Mouse (Mus musculus): Measurements from ENCODE around the gene Hectd1. TPM values are rescaled to one million over a fixed set of nuclear protein-coding genes. Genes with fewer than 3 reads are reported as not detected.

Hectd1 gene
- total RNA-seq (2015; ENCODE audit: low replicate concordance), result 251 and 276 TPM in 2 replicates
- 521 and 575 TPM in 2 replicates for total RNA-seq (2017; ENCODE audit: low replicate concordance)

DNA sequence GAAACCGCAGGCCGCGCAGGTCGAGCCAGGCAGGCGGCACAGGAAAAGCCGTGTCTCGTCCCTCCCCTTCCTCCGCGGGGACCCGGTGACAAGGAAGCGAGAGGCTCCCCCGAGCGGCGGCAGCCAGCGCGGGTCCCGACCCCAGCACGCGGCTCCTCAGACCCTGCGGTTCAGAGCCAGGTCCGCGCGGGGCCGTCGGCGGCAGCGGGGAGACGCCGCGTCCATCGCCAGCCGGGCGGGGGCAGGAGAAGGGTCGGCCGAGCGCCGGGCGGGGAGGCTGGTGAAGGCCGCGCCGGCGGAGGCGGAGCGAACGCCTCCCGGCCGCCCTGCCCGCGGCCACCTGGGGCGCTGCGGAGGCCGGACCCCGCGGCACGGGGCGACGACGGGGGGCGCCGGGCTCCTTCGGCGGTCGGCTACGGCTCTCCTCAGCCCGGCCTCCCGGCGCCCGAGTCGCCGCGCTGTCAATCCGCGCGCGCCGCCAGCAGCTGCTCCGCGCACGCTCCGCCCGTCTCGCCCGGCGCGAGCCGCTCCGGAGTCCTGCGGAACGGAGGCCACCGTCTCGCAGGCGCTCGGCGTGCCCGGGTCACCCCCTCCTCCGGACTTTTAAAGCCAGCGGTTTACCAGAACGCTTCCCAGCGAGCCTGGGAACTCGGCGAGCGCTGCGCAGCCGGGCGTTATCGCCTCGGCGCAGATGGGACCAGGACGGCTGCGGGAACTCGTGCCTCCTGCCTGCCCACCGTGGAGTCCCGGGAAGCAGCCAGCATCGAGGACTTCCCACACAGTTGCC is at the start of gene Hectd1:
TSS of gene Hectd1 (minus strand) at position 247 of the 787 bp plus-strand sequence.
- ATAC-seq (replicated peaks; ENCODE audit: low FRiP score, poor library complexity, severe bottlenecking), result peak; percentile 72

DNA sequence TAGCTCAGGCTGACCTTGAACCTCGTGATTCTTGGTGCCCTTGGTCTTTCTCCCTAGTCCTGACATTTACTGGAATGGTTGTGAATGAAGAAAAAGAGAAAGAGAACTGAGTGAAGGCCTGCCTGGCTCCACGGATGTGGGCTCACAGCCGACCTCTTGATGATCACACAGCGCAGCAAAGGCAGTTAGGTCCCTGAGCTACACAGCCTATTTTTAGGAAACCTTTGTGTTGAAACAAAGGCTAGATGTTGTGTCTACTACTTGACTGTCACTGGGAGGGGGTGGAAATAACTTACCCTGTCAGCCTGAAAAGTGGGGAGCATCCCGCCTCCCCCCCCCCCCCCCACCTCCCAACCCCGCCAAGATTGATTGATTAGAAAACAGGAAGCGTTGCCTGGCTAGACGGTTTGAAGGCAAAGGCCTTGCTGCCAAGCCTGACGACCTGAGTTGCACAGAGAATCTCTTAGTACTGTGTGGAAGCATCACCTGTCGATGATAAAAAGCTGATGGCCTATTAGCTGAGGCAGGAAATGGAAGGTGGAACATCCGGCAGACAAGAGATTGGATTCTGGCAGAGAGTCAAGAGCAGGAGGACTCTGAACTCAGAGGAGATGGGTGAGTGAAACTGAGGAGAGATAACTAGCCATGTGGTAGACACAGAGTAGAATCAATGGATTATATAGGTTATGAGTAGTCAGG is 42.3 kb upstream of the Hectd1 start:
- ATAC-seq (replicated peaks; ENCODE audit: low FRiP score, poor library complexity, severe bottlenecking), result peak; percentile 24; the same call in 1 of the 2 replicates

DNA sequence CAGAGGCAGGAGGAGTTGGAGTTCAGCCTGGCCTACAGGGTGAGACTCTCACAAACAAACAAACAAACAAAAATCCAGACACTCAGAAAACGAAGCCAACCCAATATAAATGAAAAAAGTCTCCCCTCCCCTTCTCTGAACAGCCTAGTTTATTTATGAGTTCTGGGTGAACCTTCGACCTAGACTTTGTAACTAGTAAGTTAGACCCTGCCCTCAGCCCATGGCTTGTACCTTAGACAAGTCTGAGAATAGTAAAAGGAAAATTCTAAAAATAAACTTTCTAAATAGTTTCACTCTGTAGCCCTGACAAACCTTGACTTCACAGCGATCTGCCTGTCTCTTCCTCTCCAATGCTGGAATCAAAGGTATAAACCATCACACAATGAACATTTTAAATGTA is 40.2 kb upstream of the Hectd1 start:
- ATAC-seq (replicated peaks; ENCODE audit: low FRiP score, poor library complexity, severe bottlenecking), result no peak

DNA sequence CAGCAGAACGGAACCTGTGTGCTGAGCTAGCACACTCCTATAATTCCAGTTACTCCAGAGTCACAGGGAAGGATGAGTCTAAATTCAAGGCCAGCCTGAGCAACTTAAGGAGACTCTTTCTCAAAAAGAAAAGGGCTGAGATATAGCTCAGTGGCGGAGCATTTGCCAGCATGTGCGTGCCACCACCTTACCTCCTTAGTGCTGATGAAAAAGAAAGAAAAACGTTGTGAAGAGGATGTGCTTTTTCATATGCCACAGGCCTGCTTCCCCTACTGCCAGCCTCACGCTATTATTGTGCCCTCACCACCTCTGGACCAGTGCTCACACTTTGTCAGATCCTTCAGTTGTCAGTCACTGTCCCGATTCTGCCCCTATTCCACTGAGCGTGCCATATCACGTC is 37.7 kb upstream of the Hectd1 start:
- no peak for ATAC-seq (replicated peaks; ENCODE audit: low FRiP score, poor library complexity, severe bottlenecking)

DNA sequence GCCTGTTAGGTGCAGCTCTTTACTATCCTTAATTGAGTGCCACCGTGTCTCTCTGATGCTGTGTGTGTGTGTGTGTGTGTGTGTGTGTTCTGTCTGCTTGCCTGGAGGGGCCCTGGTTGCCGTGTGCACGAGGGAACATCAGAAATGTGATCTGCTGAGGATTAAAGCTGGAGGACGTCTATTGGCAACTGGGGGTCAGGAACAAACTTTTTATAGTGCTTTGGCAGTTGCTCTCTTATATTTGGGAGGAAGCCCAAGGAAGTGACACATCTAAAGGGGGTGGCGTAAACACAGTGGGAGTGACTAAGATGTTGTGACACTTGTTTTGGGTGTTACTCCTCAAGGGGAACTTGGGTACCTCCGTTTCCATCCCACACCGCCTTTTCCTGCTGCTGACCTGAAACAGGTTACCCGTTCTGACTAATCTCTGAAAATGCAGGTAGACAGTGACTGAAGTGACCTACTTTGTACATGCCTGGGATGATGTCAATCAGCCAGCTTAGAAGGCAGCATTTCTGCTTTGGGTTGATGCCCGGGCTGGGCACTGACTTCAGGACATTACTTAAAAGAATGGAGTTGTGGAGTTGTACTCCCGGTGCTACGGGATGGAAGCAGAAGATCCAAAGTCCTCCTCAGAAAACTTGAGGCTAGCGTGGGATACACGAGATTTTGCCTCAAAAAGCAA is 37.0 kb upstream of the Hectd1 start:
- peak; percentile 94 for ATAC-seq (replicated peaks; ENCODE audit: low FRiP score, poor library complexity, severe bottlenecking)

DNA sequence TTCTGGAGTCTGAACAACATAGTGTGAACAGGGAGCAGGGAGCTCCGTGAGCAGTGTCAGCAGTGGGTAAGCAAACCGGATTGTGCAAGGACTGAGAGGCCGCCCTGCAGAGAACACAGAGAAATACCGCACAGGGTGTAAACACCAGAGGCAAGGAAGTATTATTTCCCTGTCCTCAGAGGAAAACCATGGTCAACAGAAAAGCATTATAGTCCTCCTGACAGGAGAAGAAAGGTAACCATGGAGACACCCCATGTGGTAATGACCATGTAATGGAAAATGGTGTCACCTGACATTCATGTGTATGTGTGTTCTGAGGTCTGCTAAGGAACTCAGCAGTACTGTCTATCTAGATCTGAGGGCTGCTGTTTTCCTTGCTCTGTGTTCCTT is 36.4 kb upstream of the Hectd1 start:
- peak; percentile 41 for ATAC-seq (replicated peaks; ENCODE audit: low FRiP score, poor library complexity, severe bottlenecking)

DNA sequence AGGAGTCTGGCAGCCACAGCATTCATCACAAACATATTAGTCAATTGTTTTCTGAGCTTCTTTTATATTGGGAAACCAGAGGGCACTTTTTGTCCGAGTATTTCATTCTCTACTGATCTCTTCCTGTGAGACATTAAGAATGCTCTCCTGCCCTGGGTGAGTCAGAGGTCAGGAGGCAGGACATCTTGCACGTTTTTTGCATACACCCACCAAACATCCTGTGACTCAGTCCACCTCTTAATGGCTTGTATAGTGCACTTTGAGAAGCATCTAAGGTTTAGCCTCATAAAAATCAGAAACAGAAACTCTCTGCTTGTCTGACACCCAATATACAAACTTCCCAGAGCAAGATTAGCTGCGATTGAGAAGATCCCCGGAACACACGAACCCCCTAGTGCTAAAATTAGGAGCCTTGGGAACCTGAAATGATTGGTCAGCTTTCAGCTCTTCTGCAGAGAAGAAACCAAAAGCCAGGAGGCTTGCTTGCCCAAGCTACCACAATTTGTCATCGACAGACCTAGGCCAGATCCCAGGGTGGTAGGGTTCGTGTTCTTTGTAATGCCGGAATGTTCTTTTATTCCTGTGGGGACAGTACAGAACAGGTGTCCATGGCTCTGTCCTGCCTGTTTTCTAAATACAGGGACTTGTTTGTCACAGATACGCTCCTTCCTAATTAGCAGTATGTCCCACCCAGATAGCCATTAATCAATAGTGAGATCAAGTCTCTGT is 35.9 kb upstream of the Hectd1 start:
- no peak for ATAC-seq (replicated peaks; ENCODE audit: low FRiP score, poor library complexity, severe bottlenecking)

DNA sequence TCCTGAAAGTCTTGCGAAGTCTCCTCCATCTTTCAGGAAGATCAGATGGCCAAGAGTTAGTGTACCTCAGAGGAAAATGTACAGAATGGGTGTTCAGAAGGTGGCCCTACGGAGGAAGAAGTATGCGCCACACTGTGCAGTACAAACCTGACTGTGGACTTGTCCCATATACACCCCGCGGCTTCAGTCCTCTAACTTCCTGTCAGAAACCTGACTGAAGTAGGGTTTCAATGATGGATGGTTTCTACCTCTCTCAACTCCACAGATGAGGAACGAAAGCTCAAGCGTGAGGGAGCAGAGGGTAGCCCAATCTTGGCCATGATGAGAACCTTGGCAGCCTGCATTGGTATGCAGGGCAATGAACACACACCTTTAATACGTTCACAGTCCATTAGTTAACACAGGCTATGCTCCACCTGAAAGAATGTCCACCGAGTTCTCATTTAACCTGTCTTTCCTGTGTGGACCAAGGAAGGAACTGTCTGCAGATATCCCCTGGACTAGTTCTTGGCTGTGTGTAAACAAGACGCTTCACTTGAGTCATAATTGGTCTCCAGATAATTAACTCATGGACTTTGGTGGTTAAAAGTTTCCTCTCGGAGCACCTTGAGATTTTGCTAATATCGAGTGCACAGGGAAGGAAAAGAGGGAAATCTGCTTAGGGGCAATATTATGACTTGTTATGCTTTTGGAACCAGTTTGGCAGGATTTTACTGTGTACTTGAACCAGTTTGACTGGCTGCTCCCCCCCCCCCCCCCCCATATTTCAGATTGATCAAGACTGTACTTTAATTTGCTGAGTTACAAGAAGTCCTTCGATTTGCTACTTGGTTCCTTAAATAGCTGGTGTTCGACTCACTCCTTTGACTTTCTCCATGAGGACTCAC is 34.0 kb upstream of the Hectd1 start:
- ATAC-seq (replicated peaks; ENCODE audit: low FRiP score, poor library complexity, severe bottlenecking), result no peak

DNA sequence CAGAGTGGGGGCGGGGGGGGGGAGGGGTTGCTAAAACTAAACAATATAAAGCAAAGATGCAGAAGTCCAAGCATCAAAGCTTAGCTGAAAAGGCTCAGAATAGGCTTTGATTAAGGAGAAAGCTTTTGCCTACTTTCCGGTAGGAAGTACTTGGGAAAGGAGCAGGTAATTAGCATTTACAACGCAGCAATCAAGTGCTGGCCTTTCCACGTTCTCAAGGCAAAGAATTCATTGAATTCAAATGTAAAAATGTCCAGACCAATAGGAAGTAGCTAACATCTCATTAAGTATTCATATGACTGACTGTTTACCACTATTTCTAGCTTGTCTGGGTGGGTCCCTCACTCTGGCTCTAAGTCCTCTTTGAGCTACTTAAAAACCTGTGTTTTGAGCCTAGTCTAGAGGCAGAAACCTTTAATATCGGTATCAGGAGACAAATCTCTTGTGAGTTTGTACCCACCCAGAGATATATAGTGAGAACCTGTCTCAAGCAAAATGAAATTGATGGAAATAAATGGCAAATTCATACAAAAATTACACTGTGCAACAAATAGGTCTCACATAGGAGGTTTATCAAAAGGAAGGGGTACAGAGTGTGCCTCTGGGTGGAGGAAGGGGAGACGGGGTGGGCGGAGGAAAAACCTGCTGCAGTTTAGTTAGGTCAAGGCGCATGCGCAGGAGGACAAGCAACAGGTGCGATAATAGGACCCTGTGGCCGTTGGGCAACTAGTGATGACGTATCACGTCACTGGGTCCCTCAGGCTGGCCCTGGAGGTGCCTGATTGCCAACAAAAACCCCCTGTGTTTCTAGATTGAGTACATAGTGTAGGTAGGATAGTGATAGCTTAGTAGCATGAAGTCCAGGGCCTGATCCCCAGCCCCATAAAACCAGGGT is 29.0 kb upstream of the Hectd1 start:
- ATAC-seq (replicated peaks; ENCODE audit: low FRiP score, poor library complexity, severe bottlenecking), result no peak

DNA sequence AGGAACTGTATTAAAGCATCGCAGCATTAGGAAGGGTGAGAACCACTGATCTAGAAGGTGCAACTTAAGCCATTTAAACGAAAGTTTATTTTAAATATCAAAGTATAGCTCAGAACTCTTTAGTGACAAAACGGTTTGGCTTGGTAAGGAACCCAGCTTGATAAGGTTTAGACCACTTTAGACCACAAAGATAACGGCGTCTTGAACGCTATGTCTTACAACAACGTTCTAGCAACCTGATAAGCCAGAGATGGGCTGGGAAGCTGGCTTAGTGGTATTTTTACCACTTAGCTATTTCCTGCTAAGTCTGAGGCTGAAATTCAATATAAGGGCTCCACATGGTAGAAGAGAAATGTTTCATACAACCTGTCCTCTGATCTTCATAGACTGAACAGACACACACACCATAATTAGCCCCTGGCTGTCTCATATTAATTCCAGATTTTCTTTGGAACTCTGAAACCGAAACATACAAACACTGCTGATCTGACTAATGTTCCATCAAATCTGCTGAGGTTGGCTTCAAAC is 27.5 kb upstream of the Hectd1 start:
- no peak for ATAC-seq (replicated peaks; ENCODE audit: low FRiP score, poor library complexity, severe bottlenecking)

DNA sequence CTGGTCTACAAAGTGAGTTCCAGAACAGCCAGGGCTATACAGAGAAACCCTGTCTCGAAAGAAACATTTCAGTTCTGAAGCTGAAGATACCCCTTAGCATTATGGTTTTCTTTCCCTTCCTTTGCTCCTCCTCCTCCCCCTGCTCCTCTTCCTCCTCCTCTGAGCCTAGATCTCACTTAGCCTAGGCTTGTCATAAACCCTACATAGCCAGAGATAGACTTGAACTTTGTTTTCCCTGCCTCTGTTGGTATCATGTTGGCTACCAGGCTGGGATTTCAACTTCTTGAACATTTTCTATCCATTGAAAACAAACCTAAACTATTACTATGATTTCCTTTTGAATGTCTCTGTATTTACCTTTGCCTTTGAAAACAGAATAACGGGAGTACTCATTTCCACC is 26.5 kb upstream of the Hectd1 start:
- no peak for ATAC-seq (replicated peaks; ENCODE audit: low FRiP score, poor library complexity, severe bottlenecking)

DNA sequence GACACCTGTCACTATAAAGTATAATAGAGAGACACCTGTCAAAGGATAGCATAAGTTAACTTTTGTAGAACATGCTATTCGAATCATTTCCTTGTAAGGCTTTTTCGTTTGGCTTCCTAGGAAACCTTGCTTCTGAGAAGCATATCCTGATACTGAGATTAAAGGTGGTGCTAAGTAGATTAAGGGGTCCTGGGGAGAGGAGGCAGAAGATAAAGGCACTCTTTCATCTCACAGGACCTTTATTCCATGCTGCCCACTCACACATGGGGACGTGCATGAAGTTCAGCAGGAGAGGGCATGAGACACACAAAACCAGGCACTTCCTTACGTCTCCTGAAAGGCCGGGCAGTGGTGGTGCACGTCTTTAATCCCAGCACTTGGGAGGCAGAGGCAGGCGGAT is 26.1 kb upstream of the Hectd1 start:
- ATAC-seq (replicated peaks; ENCODE audit: low FRiP score, poor library complexity, severe bottlenecking), result no peak

DNA sequence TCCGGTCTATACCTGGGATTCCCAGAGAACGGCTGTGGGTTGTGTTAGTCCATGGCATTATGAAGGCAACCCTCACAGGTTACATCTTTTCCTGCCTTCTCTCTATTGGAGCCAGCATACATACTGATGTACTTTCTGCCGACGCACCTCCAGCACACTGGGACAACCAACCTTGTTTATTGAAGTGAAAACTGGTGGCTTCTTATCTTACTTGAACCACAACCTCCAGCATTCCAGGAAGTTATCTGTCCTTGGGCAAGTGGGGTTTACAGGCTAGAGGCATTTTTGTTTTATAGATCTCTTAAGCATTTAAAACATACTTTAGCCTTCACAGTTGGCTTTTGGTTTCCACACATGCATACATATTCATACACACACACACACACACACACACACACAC is 22.3 kb upstream of the Hectd1 start:
- peak; percentile 84 for ATAC-seq (replicated peaks; ENCODE audit: low FRiP score, poor library complexity, severe bottlenecking)

DNA sequence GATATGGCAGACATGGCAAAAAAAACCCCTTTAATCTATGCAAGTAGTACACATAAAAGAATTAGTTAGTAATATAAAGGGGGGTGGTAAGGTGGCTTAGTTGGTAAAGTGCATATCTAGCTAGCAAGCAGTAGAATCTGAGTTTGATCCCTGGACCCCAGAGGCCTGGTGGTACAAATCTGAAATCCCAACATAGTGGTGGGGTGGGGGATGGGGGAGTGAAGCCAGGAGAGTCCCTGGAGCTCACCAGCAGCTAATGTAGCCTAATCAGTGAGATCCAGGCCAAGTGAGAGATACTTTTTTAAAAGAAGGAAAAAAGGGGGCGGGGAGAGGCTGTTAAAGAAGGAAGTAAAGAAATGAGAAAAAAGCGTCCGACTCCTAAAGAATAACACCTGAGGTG is 21.8 kb upstream of the Hectd1 start:
- ATAC-seq (replicated peaks; ENCODE audit: low FRiP score, poor library complexity, severe bottlenecking), result peak; percentile 66

DNA sequence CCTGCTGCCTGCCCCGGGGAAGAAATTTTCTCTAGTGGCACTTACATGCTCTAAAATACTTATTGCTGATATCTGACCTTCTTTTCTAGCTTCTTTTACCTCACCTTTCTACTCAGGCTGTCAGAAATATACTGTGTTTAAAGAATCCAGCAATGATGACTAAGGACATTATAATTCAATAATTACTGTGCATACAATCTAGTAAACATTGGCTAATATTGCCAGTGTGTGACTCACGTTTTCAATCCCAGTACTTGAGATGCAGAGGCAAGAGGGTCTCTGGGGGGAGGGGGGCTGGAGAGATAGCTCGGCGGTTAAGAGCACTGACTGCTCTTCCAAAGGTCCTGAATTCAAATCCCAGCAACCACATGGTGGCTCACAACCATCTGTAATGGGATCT is 21.0 kb upstream of the Hectd1 start:
- peak; percentile 59 for ATAC-seq (replicated peaks; ENCODE audit: low FRiP score, poor library complexity, severe bottlenecking)

DNA sequence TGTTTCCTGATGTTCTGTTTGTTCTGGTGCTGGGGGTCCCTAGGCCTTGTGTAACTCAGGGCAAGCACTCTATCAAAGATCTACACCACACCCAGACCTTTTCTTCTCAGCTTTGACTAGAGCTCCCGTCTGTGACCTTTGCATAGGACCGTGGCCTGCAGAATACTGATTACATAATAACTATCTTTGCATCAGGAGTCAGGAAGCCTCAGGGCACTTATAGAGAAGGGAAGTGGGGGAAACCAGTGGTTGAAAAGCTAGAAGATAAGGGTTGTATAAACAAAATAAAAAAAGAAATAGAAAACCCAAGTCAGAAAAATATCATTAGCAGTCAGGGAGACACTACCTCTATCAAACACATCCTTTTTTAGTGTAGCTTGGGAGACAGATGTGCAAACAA is 20.6 kb upstream of the Hectd1 start:
- 0 out of 2 replicates have a peak, but pooled peaks have one; percentile 17 for ATAC-seq (replicated peaks; ENCODE audit: low FRiP score, poor library complexity, severe bottlenecking)

DNA sequence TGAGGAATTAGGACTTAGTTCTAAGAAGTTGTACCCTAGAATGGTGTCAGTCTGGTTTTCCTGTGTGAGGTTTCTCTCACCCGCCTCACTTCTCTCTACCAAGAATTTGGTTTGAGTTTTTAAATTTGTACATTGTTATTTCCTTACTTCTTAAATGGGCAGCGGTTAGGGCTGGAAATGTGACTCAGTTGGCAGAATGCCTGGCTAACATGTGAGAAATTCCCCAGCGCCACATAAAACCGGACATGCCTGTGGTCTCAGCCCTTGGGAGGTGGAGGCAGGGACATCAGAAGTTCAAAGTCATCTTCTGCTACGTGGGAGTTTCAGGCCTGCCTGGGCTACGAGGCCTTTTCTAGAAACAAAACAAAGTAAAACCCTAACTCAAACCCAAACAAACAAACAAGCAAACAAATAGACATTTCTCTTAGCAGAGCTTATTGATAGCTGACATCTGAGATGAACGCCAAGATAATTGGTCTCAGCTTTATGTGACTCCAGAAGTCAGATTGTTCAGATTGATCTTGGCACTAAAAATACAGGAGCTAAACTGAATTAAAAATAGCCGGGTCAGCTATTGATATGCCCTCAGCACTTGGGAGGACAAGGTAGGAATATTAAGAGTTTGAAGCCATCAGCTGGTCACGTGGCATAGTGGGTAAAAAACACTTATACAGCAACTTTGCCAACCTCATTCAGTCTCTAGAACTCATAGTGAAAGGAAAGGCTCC is 18.8 kb upstream of the Hectd1 start:
- ATAC-seq (replicated peaks; ENCODE audit: low FRiP score, poor library complexity, severe bottlenecking), result no peak

Measured in erythroblast, adult 5-6 weeks (primary cell).